Mouse (Mus musculus): ENCODE measurements at regions not wholly inside any gene's neighbourhood (a gene's known extent, or its start where the extent isn't known, plus 50 kb on each side); places are given as distances from the start of the nearest gene placed in this dataset.

GRCm38 (mm10) chr12:112372234-112373050 lies 116.8 kb upstream of the A530016L24Rik start:
- TF ChIP-seq CTCF (IDR thresholded peaks at IDR 0.05; ENCODE audit: extremely low read depth, insufficient read length, insufficient replicate concordance, low read depth, low read length) (no peak), POLR2A (IDR thresholded peaks at IDR 0.05; ENCODE audit: low read depth, low read length) (no peak)
